In the genomic region with DNA sequence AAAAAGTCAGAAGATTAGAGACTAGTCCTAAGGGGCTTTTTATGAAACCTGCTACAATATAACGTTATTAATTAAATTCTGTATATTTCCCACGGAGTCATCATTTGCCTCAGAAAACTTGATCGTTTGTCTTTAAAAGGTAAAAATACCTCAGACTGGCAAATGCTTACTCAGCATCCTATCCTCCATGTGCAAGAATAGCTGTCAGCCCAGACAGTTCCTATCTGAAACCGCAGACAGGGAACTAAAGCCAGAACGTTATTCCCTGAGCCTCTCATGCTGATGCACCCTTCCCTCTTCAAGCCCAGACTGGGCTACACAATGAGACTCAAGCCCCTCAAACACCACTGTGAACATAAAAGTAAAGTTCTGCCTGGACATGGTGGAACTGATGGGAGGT, we compare ENCODE assay signal across 24 mouse cellular contexts. TPM values are rescaled to one million over a fixed set of nuclear protein-coding genes. Genes with fewer than 3 reads are reported as not detected.
DNase-seq lines count a peak whose midpoint lies in the region; ATAC-seq and TF ChIP-seq lines count a peak whose summit lies in the region.
"Had no signal": no experiment of that assay in that cellular context is flagged by ENCODE, and none has a peak within 500 bp of the region (broad histone marks: within the 10 kb centered on the region; RNA-seq: fewer than 3 reads in every experiment).

No protein-coding gene starts in this region.

- no peak overlapping the region for H3K4me2 ChIP-seq in embryonic facial prominence, embryonic 13.5 days
- no peak overlapping the region for H3K4me2 ChIP-seq in stomach, embryonic 16.5 days (ENCODE audit: low read depth, low read length)
- no peak overlapping the region for H3K4me2 ChIP-seq in stomach, postnatal 0 days (replicated peaks; ENCODE audit: low read depth)

- peaks cover 23% of the 10 kb centered on the region for H3K36me3 ChIP-seq in embryonic facial prominence, embryonic 13.5 days
- peaks cover 41% of the 10 kb centered on the region for H3K36me3 ChIP-seq in embryonic facial prominence, embryonic 10.5 days (replicated peaks)
- H3K36me3 ChIP-seq in kidney, adult 2 months (ENCODE audit: control insufficient read depth, insufficient read depth, low read length): no peaks in the 10 kb centered on the region; the same call in none of the 2 replicates
- H3K36me3 ChIP-seq in stomach, embryonic 16.5 days (ENCODE audit: control insufficient read depth, insufficient read depth, low read length): no peaks in the 10 kb centered on the region; the same call in 1 of the 2 replicates
- peaks cover 3% of the 10 kb centered on the region for H3K36me3 ChIP-seq in stomach, postnatal 0 days (ENCODE audit: control insufficient read depth, insufficient read depth, low read length)

- H3K9me3 ChIP-seq in embryonic facial prominence, embryonic 13.5 days: no peaks in the 10 kb centered on the region
- no peaks in the 10 kb centered on the region for H3K9me3 ChIP-seq in embryonic facial prominence, embryonic 10.5 days
- no peaks in the 10 kb centered on the region for H3K9me3 ChIP-seq in stomach, embryonic 16.5 days (replicated peaks; ENCODE audit: control insufficient read depth, low read length)
- no peaks in the 10 kb centered on the region for H3K9me3 ChIP-seq in stomach, postnatal 0 days (ENCODE audit: control insufficient read depth, low read length)
- H3K9me3 ChIP-seq: embryonic facial prominence, embryonic 12.5 days; heart, embryonic 15.5 days; limb, embryonic 13.5 days; lung, embryonic 15.5 days; midbrain, embryonic 13.5 days; neural tube, embryonic 13.5 days had no signal

- no peaks in the 10 kb centered on the region for H3K27me3 ChIP-seq in embryonic facial prominence, embryonic 13.5 days
- no peaks in the 10 kb centered on the region for H3K27me3 ChIP-seq in embryonic facial prominence, embryonic 10.5 days (replicated peaks; ENCODE audit: low read depth, poor library complexity, severe bottlenecking)
- H3K27me3 ChIP-seq in kidney, adult 2 months (replicated peaks; ENCODE audit: control insufficient read depth, insufficient read depth, low read length): no peaks in the 10 kb centered on the region
- no peaks in the 10 kb centered on the region for H3K27me3 ChIP-seq in stomach, embryonic 16.5 days (ENCODE audit: control insufficient read depth, insufficient read depth, low read length)
- no peaks in the 10 kb centered on the region for H3K27me3 ChIP-seq in stomach, postnatal 0 days (ENCODE audit: control insufficient read depth, insufficient read depth, low read length)
- H3K27me3 ChIP-seq: embryonic facial prominence, embryonic 12.5 days; heart, embryonic 15.5 days; limb, embryonic 13.5 days; lung, embryonic 15.5 days; midbrain, embryonic 13.5 days; neural tube, embryonic 13.5 days had no signal

- H3K9ac ChIP-seq in embryonic facial prominence, embryonic 13.5 days: 0 out of 2 replicates have a peak overlapping the region, but pooled peaks have one; percentile 22
- H3K9ac ChIP-seq in stomach, embryonic 16.5 days (ENCODE audit: low read length): 0 out of 2 replicates have a peak overlapping the region, but pooled peaks have one; percentile 46
- H3K9ac ChIP-seq in stomach, postnatal 0 days (ENCODE audit: low read length): no peak overlapping the region
- H3K9ac ChIP-seq: embryonic facial prominence, embryonic 12.5 days; heart, embryonic 15.5 days; lung, embryonic 15.5 days; midbrain, embryonic 13.5 days had no signal

- WGBS in embryonic facial prominence, embryonic 13.5 days: 86% methylated on average over 5 of the region's 5 CpGs
- WGBS in embryonic facial prominence, embryonic 10.5 days: 91% methylated on average over 5 of the region's 5 CpGs
- WGBS in kidney, adult 2 months: 59% methylated on average over 5 of the region's 5 CpGs
- WGBS in stomach, embryonic 16.5 days: 85% methylated on average over 5 of the region's 5 CpGs
- WGBS in stomach, postnatal 0 days: 80% methylated on average over 5 of the region's 5 CpGs

- H3K27ac ChIP-seq in embryonic facial prominence, embryonic 13.5 days: no peak overlapping the region
- no peak overlapping the region for H3K27ac ChIP-seq in embryonic facial prominence, embryonic 10.5 days (replicated peaks)
- peak overlapping the region; percentile 62 for H3K27ac ChIP-seq in kidney, adult 2 months (ENCODE audit: insufficient read depth, low read depth, low read length)
- H3K27ac ChIP-seq in stomach, embryonic 16.5 days (ENCODE audit: low read length): no peak overlapping the region
- H3K27ac ChIP-seq in stomach, postnatal 0 days (replicated peaks): no peak overlapping the region
- no peak overlapping the region for H3K27ac ChIP-seq in gastrocnemius, adult 2 months
- H3K27ac ChIP-seq: embryonic facial prominence, embryonic 12.5 days; heart, adult 2 months; heart, embryonic 15.5 days; limb, embryonic 13.5 days; lung, embryonic 15.5 days; midbrain, embryonic 13.5 days; neural tube, embryonic 13.5 days had no signal

- DNase-seq in embryonic facial prominence, embryonic 10.5 days (ENCODE audit: low spot score): no peak
- DNase-seq in kidney, adult 2 months: no peak
- DNase-seq in kidney, postnatal 4 days: no peak
- no peak for DNase-seq in stomach, postnatal 0 days (ENCODE audit: low spot score)
- DNase-seq in gastrocnemius, adult 2 months: no peak
- DNase-seq in spleen, postnatal 4 days (ENCODE audit: low spot score in 2 of 2): no peak
- DNase-seq: cerebellum, adult 9-11 months; gastrocnemius, postnatal 10 days; heart, adult 2 months; layer of hippocampus, postnatal 36 days; lung, postnatal 4 days; right cerebral cortex, adult 18-20 months; thymus, adult 18-20 months; thymus, postnatal 4 days had no signal

- peaks cover 12% of the 10 kb centered on the region for H3K4me1 ChIP-seq in embryonic facial prominence, embryonic 13.5 days
- peaks cover 7% of the 10 kb centered on the region for H3K4me1 ChIP-seq in embryonic facial prominence, embryonic 10.5 days
- H3K4me1 ChIP-seq in kidney, adult 2 months (ENCODE audit: control insufficient read depth, insufficient read depth, low read length): peaks cover 2% of the 10 kb centered on the region; the same call in 1 of the 2 replicates
- peaks cover 3% of the 10 kb centered on the region; the same call in 1 of the 2 replicates for H3K4me1 ChIP-seq in stomach, embryonic 16.5 days (ENCODE audit: control insufficient read depth, insufficient read depth, low read length)
- H3K4me1 ChIP-seq in stomach, postnatal 0 days (replicated peaks; ENCODE audit: control insufficient read depth, insufficient read depth): no peaks in the 10 kb centered on the region

- H3K4me3 ChIP-seq in embryonic facial prominence, embryonic 13.5 days: no peak overlapping the region
- H3K4me3 ChIP-seq in embryonic facial prominence, embryonic 10.5 days: no peak overlapping the region
- H3K4me3 ChIP-seq in kidney, adult 2 months (ENCODE audit: insufficient read depth, low read depth, low read length): peak overlapping the region; percentile 34; the same call in 1 of the 2 replicates
- no peak overlapping the region for H3K4me3 ChIP-seq in stomach, embryonic 16.5 days (replicated peaks; ENCODE audit: low read length)
- H3K4me3 ChIP-seq in stomach, postnatal 0 days (ENCODE audit: low read depth, low read length): no peak overlapping the region
- H3K4me3 ChIP-seq in gastrocnemius, adult 2 months: no peak overlapping the region
- H3K4me3 ChIP-seq: embryonic facial prominence, embryonic 12.5 days; heart, adult 2 months; heart, embryonic 15.5 days had no signal

- no peak for TF ChIP-seq CTCF in kidney, adult 2 months (conservative IDR thresholded peaks at IDR 0.05; ENCODE audit: insufficient read depth, insufficient read length, low read depth, low read length)
- no peak for TF ChIP-seq CTCF in stomach, postnatal 0 days (IDR thresholded peaks at IDR 0.05; ENCODE audit: low read depth)
- TF ChIP-seq CTCF in gastrocnemius, adult 2 months (IDR thresholded peaks at IDR 0.05): no peak

- ATAC-seq in embryonic facial prominence, embryonic 13.5 days (ENCODE audit: insufficient number of reproducible peaks, insufficient read depth, low FRiP score, low TSS enrichment, low read depth): no peak
- ATAC-seq in stomach, embryonic 16.5 days (ENCODE audit: insufficient read depth, low FRiP score): no peak
- no peak for ATAC-seq in stomach, postnatal 0 days (ENCODE audit: low FRiP score, low TSS enrichment)
- ATAC-seq: CD4-positive, CD25-positive, alpha-beta regulatory T cell, adult 4 months; midbrain, embryonic 13.5 days had no signal

- no peak for TF ChIP-seq POLR2A in kidney, adult 2 months (IDR thresholded peaks at IDR 0.05; ENCODE audit: low read depth, low read length)

- no peak for TF ChIP-seq EP300 in stomach, postnatal 0 days (optimal IDR thresholded peaks at IDR 0.05)

- intact Hi-C loops in gastrocnemius, adult 2 months (cut with DNase I): loop anchor here (5.0 to 10.0 kb wide), 3 partner anchors 124 to 342 kb away; partner anchors contain the start of genes Marveld2 and Slc30a5

RNA-seq across cellular contexts. Expression of gene Gtf2h2, which starts 2.0 kb away (rescaled TPM):
- 76.8 and 86.5 TPM in 2 replicates for polyA plus RNA-seq in embryonic facial prominence, embryonic 13.5 days (2015; fragmentation: Nextera tagmentation; extraction: Ambion mirVana)
- 83.6 and 93.1 TPM in 2 replicates for polyA plus RNA-seq in embryonic facial prominence, embryonic 10.5 days (2016; fragmentation: Nextera tagmentation; extraction: Ambion mirVana)
- 39.2 and 41.2 TPM in 2 replicates for polyA plus RNA-seq in kidney, adult 2 months (2012; rRNA removed)
- 55.7 and 58.6 TPM in 2 replicates for polyA plus RNA-seq in stomach, embryonic 16.5 days (2015; fragmentation: Nextera tagmentation; extraction: Ambion mirVana)
- 25.3 and 25.7 TPM in 2 replicates for polyA plus RNA-seq in stomach, postnatal 0 days (2015; fragmentation: Nextera tagmentation; extraction: Ambion mirVana)
- 10 to 100 TPM; 20.7 to 22.4 TPM for total RNA-seq in gastrocnemius, adult 2 months (2021)

RNA-seq across cellular contexts. Expression of gene Naip1, which starts 37.8 kb away (rescaled TPM):
- not detected in 2 replicates for polyA plus RNA-seq in embryonic facial prominence, embryonic 13.5 days (2015; fragmentation: Nextera tagmentation; extraction: Ambion mirVana)
- not detected in 2 replicates for polyA plus RNA-seq in embryonic facial prominence, embryonic 10.5 days (2016; fragmentation: Nextera tagmentation; extraction: Ambion mirVana)
- 0.17 and 0.23 TPM in 2 replicates for polyA plus RNA-seq in kidney, adult 2 months (2012; rRNA removed)
- 0.91 and 1.7 TPM in 2 replicates for polyA plus RNA-seq in stomach, embryonic 16.5 days (2015; fragmentation: Nextera tagmentation; extraction: Ambion mirVana)
- 0.06 and 0.10 TPM in 2 replicates for polyA plus RNA-seq in stomach, postnatal 0 days (2015; fragmentation: Nextera tagmentation; extraction: Ambion mirVana)
- not detected for total RNA-seq in gastrocnemius, adult 2 months (2021)
- total RNA-seq: gastrocnemius, postnatal 10 days; hematopoietic stem cell, adult 5-6 weeks had no signal
- polyA plus RNA-seq: embryonic facial prominence, embryonic 12.5 days; heart, adult 2 months; heart, embryonic 15.5 days; midbrain, embryonic 13.5 days had no signal
